Mouse (Mus musculus) brain, embryonic 14.5 days (tissue): Measurements from ENCODE around the gene Il20.

ENCODE experiments used
- CTCF ChIP-seq: fragments of 200-500 bp; IDR thresholded peaks from 2 replicates; pipeline ENCODE4 v1.5.1; 2012; ENCODE audit warnings: inconsistent platforms, mild to moderate bottlenecking, moderate library complexity, borderline replicate concordance; ENCODE audit not compliant: insufficient read depth, insufficient read length; ENCODE audit errors: extremely low read depth
- POLR2A ChIP-seq: fragments of 200-500 bp; IDR thresholded peaks from 2 replicates; pipeline ENCODE4 v1.6.1; 2012; ENCODE audit warnings: mild to moderate bottlenecking, inconsistent platforms, borderline replicate concordance; ENCODE audit not compliant: poor library complexity, insufficient read depth, insufficient read length, severe bottlenecking; ENCODE audit errors: extremely low read depth

GRCm38 (mm10) chr1:130941801-130942200 is 30.6 kb upstream of the Il20 start:
- TF ChIP-seq CTCF (no peak), POLR2A (no peak)
